Mouse (Mus musculus): ENCODE data around the gene Fbxo9. TPM values are rescaled to one million over a fixed set of nuclear protein-coding genes. Genes with fewer than 3 reads are reported as not detected.
A peak's percentile ranks its signal among the peaks of the same experiment; 100 is the strongest.

Gene Fbxo9
- polyA plus RNA-seq, 1 experiment from 2014 or later, result 46.5 TPM

GRCm38 (mm10) chr9:78051677-78052076 lies 57.2 kb downstream of the Fbxo9 start, which contains the start of gene Gcm1:
TSS of gene Gcm1 (plus strand) at chr9:78051924.
- H3K27ac ChIP-seq (replicated peaks; ENCODE audit: low read depth, low read length), result no peak within 1 kb of the TSS
- DNase-seq (ENCODE audit: low spot score) (no peak), ATAC-seq (ENCODE audit: low read depth) (no peak)
- H3K4me1 ChIP-seq (ENCODE audit: control insufficient read depth, insufficient read depth, low read length), result no peaks in the 10 kb centered on the region
- H3K9me3 ChIP-seq (ENCODE audit: control insufficient read depth, low read length), result no peaks in the 10 kb centered on the region
- H3K4me2 ChIP-seq (ENCODE audit: low read depth, low read length), result no peak within 1 kb of the TSS
- WGBS, result 54% methylated on average over 3 of the region's 3 CpGs
- no peaks in the 10 kb centered on the region for H3K27me3 ChIP-seq (replicated peaks; ENCODE audit: control insufficient read depth, insufficient read depth, low read length)
- no peaks in the 10 kb centered on the region for H3K36me3 ChIP-seq (ENCODE audit: control insufficient read depth, insufficient read depth, low read length)
- no peak within 1 kb of the TSS for H3K4me3 ChIP-seq (ENCODE audit: low read depth, low read length)
- H3K9ac ChIP-seq (ENCODE audit: low read depth, low read length), result no peak within 1 kb of the TSS

GRCm38 (mm10) chr9:78050452-78050970 lies 58.4 kb downstream of the Fbxo9 start:
- no peak overlapping the region for H3K9ac ChIP-seq (ENCODE audit: low read depth, low read length)
- no peak for ATAC-seq (ENCODE audit: low read depth)
- no peak overlapping the region for H3K27ac ChIP-seq (replicated peaks; ENCODE audit: low read depth, low read length)
- 35% methylated on average over 5 of the region's 5 CpGs for WGBS
- no peaks in the 10 kb centered on the region for H3K9me3 ChIP-seq (ENCODE audit: control insufficient read depth, low read length)
- no peaks in the 10 kb centered on the region for H3K4me1 ChIP-seq (ENCODE audit: control insufficient read depth, insufficient read depth, low read length)
- no peak overlapping the region for H3K4me3 ChIP-seq (ENCODE audit: low read depth, low read length)
- no peaks in the 10 kb centered on the region for H3K27me3 ChIP-seq (replicated peaks; ENCODE audit: control insufficient read depth, insufficient read depth, low read length)
- no peak overlapping the region for H3K4me2 ChIP-seq (ENCODE audit: low read depth, low read length)
- no peaks in the 10 kb centered on the region for H3K36me3 ChIP-seq (ENCODE audit: control insufficient read depth, insufficient read depth, low read length)
- DNase-seq (ENCODE audit: low spot score), result no peak

GRCm38 (mm10) chr9:78046755-78047154 lies 62.1 kb downstream of the Fbxo9 start:
- Histone ChIP-seq H3K36me3 (ENCODE audit: control insufficient read depth, insufficient read depth, low read length) (no peaks in the 10 kb centered on the region), H3K27ac (replicated peaks; ENCODE audit: low read depth, low read length) (no peak overlapping the region), H3K9ac (ENCODE audit: low read depth, low read length) (no peak overlapping the region), H3K4me2 (ENCODE audit: low read depth, low read length) (no peak overlapping the region), H3K27me3 (replicated peaks; ENCODE audit: control insufficient read depth, insufficient read depth, low read length) (no peaks in the 10 kb centered on the region), H3K4me1 (ENCODE audit: control insufficient read depth, insufficient read depth, low read length) (no peaks in the 10 kb centered on the region), H3K4me3 (ENCODE audit: low read depth, low read length) (no peak overlapping the region), H3K9me3 (ENCODE audit: control insufficient read depth, low read length) (no peaks in the 10 kb centered on the region)
- ATAC-seq (ENCODE audit: low read depth), result no peak
- 57% methylated on average over 20 of the region's 20 CpGs for WGBS
- peak; percentile 19 for DNase-seq (ENCODE audit: low spot score)

GRCm38 (mm10) chr9:78045171-78045570 lies 63.7 kb downstream of the Fbxo9 start:
- peak; percentile 49 for DNase-seq (ENCODE audit: low spot score)
- peak overlapping the region; percentile 40 for H3K27ac ChIP-seq (replicated peaks; ENCODE audit: low read depth, low read length)
- H3K4me2 ChIP-seq (ENCODE audit: low read depth, low read length), result no peak overlapping the region
- H3K27me3 ChIP-seq (replicated peaks; ENCODE audit: control insufficient read depth, insufficient read depth, low read length), result no peaks in the 10 kb centered on the region
- no peak for ATAC-seq (ENCODE audit: low read depth)
- 42% methylated on average over 6 of the region's 6 CpGs for WGBS
- no peaks in the 10 kb centered on the region for H3K36me3 ChIP-seq (ENCODE audit: control insufficient read depth, insufficient read depth, low read length)
- no peaks in the 10 kb centered on the region for H3K4me1 ChIP-seq (ENCODE audit: control insufficient read depth, insufficient read depth, low read length)
- H3K4me3 ChIP-seq (ENCODE audit: low read depth, low read length), result no peak overlapping the region
- H3K9ac ChIP-seq (ENCODE audit: low read depth, low read length), result no peak overlapping the region
- no peaks in the 10 kb centered on the region for H3K9me3 ChIP-seq (ENCODE audit: control insufficient read depth, low read length)

- Histone ChIP-seq H3K9me3 (ENCODE audit: control insufficient read depth, low read length) (no peaks in the 10 kb centered on the region), H3K4me2 (ENCODE audit: low read depth, low read length) (no peak overlapping the region), H3K4me3 (ENCODE audit: low read depth, low read length) (no peak overlapping the region), H3K36me3 (ENCODE audit: control insufficient read depth, insufficient read depth, low read length) (no peaks in the 10 kb centered on the region), H3K9ac (ENCODE audit: low read depth, low read length) (no peak overlapping the region), H3K27ac (replicated peaks; ENCODE audit: low read depth, low read length) (no peak overlapping the region), H3K4me1 (ENCODE audit: control insufficient read depth, insufficient read depth, low read length) (no peaks in the 10 kb centered on the region), H3K27me3 (replicated peaks; ENCODE audit: control insufficient read depth, insufficient read depth, low read length) (no peaks in the 10 kb centered on the region)
- peak; percentile 77 for ATAC-seq (ENCODE audit: low read depth)
- 36% methylated on average over 18 of the region's 18 CpGs for WGBS
- peak; percentile 89 for DNase-seq (ENCODE audit: low spot score)
These were observed 69.9 kb downstream of the Fbxo9 start for GRCm38 (mm10) chr9:78038755-78039489.

GRCm38 (mm10) chr9:78035831-78036230 lies 73.0 kb downstream of the Fbxo9 start:
- DNase-seq (ENCODE audit: low spot score) (no peak), ATAC-seq (ENCODE audit: low read depth) (no peak)
- WGBS, result 84% methylated on average over 8 of the region's 8 CpGs
- Histone ChIP-seq H3K4me2 (ENCODE audit: low read depth, low read length) (no peak overlapping the region), H3K27me3 (replicated peaks; ENCODE audit: control insufficient read depth, insufficient read depth, low read length) (no peaks in the 10 kb centered on the region), H3K4me3 (ENCODE audit: low read depth, low read length) (no peak overlapping the region), H3K27ac (replicated peaks; ENCODE audit: low read depth, low read length) (no peak overlapping the region), H3K36me3 (ENCODE audit: control insufficient read depth, insufficient read depth, low read length) (no peaks in the 10 kb centered on the region), H3K4me1 (ENCODE audit: control insufficient read depth, insufficient read depth, low read length) (no peaks in the 10 kb centered on the region), H3K9ac (ENCODE audit: low read depth, low read length) (no peak overlapping the region), H3K9me3 (ENCODE audit: control insufficient read depth, low read length) (no peaks in the 10 kb centered on the region)

GRCm38 (mm10) chr9:78035296-78035695 lies 73.6 kb downstream of the Fbxo9 start:
- no peak overlapping the region for H3K4me2 ChIP-seq (ENCODE audit: low read depth, low read length)
- 81% methylated on average over 5 of the region's 5 CpGs for WGBS
- no peak overlapping the region for H3K27ac ChIP-seq (replicated peaks; ENCODE audit: low read depth, low read length)
- ATAC-seq (ENCODE audit: low read depth) (no peak), DNase-seq (ENCODE audit: low spot score) (no peak)
- H3K9me3 ChIP-seq (ENCODE audit: control insufficient read depth, low read length), result no peaks in the 10 kb centered on the region
- H3K9ac ChIP-seq (ENCODE audit: low read depth, low read length), result no peak overlapping the region
- no peaks in the 10 kb centered on the region for H3K36me3 ChIP-seq (ENCODE audit: control insufficient read depth, insufficient read depth, low read length)
- H3K4me1 ChIP-seq (ENCODE audit: control insufficient read depth, insufficient read depth, low read length), result no peaks in the 10 kb centered on the region
- H3K4me3 ChIP-seq (ENCODE audit: low read depth, low read length), result no peak overlapping the region
- no peaks in the 10 kb centered on the region for H3K27me3 ChIP-seq (replicated peaks; ENCODE audit: control insufficient read depth, insufficient read depth, low read length)

- Histone ChIP-seq H3K27ac (replicated peaks; ENCODE audit: low read depth, low read length) (no peak overlapping the region), H3K4me2 (ENCODE audit: low read depth, low read length) (no peak overlapping the region)
- ATAC-seq (ENCODE audit: low read depth), result no peak
These were observed 75.9 kb downstream of the Fbxo9 start for GRCm38 (mm10) chr9:78032930-78033329.

More at GRCm38 (mm10) chr9:78032930-78033329, 75.9 kb downstream of the Fbxo9 start:
- 85% methylated on average over 4 of the region's 4 CpGs for WGBS
- Histone ChIP-seq H3K4me3 (ENCODE audit: low read depth, low read length) (no peak overlapping the region), H3K27me3 (replicated peaks; ENCODE audit: control insufficient read depth, insufficient read depth, low read length) (no peaks in the 10 kb centered on the region), H3K4me1 (ENCODE audit: control insufficient read depth, insufficient read depth, low read length) (no peaks in the 10 kb centered on the region), H3K36me3 (ENCODE audit: control insufficient read depth, insufficient read depth, low read length) (no peaks in the 10 kb centered on the region), H3K9me3 (ENCODE audit: control insufficient read depth, low read length) (no peaks in the 10 kb centered on the region), H3K9ac (ENCODE audit: low read depth, low read length) (no peak overlapping the region)
- DNase-seq (ENCODE audit: low spot score), result no peak
